Mouse (Mus musculus): ENCODE data around the gene B4galnt1. TPM values are rescaled to one million over a fixed set of nuclear protein-coding genes. Genes with fewer than 3 reads are reported as not detected.

The B4galnt1 gene
- polyA plus RNA-seq, 1 experiment from 2014 or later: 6.2 TPM

- Histone ChIP-seq H3K9ac (no peak overlapping the region), H3K4me2 (replicated peaks) (no peak overlapping the region), H3K27me3 (no peaks in the 10 kb centered on the region), H3K4me3 (no peak overlapping the region), H3K36me3 (no peaks in the 10 kb centered on the region), H3K27ac (no peak overlapping the region), H3K4me1 (no peaks in the 10 kb centered on the region), H3K9me3 (no peaks in the 10 kb centered on the region)
- no peak for ATAC-seq (ENCODE audit: insufficient number of reproducible peaks, insufficient read depth, low FRiP score, low TSS enrichment)
These were observed 52.2 kb downstream of the B4galnt1 start for GRCm38 (mm10) chr10:127217177-127217576.

DNA sequence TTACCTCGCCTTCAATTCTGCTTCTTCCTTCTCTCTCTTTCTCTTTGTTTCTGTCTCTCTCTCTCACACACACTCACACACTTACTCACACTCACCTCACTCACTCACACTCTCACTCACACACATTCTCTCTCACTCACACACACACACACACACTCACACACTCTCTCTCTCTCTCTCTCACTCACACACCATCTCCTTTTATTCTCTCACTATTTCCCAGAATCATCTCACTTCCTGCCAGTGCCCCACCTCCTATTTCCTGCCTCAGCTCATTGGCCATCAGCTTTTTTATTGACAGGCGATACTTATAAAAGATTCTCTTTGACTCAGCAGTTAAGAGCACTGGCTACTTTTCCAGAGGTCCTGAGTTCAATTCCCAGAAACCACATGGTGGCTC is 53.3 kb downstream of the B4galnt1 start:
- Histone ChIP-seq H3K27ac (no peak overlapping the region), H3K36me3 (no peaks in the 10 kb centered on the region), H3K4me1 (no peaks in the 10 kb centered on the region), H3K9ac (no peak overlapping the region), H3K4me2 (replicated peaks) (no peak overlapping the region), H3K9me3 (no peaks in the 10 kb centered on the region), H3K4me3 (no peak overlapping the region), H3K27me3 (no peaks in the 10 kb centered on the region)
- WGBS: 86% methylated on average over 2 of the region's 2 CpGs
- no peak for ATAC-seq (ENCODE audit: insufficient number of reproducible peaks, insufficient read depth, low FRiP score, low TSS enrichment)

Other genes with a start within 250 kb of the B4galnt1 start
- 85.1 and 91.0 TPM in 2 replicates for gene Ctdsp2, start 186.5 kb upstream of the B4galnt1 start, polyA plus RNA-seq (2016; fragmentation: Nextera tagmentation; extraction: Ambion mirVana)
- gene Avil, start 164.5 kb upstream of the B4galnt1 start, polyA plus RNA-seq (2016; fragmentation: Nextera tagmentation; extraction: Ambion mirVana): 3.3 and 3.9 TPM in 2 replicates
- gene Tsfm, start 134.4 kb upstream of the B4galnt1 start, polyA plus RNA-seq (2016; fragmentation: Nextera tagmentation; extraction: Ambion mirVana): 76.5 and 84.1 TPM in 2 replicates
- gene Mettl1, start 123.8 kb upstream of the B4galnt1 start, polyA plus RNA-seq (2016; fragmentation: Nextera tagmentation; extraction: Ambion mirVana): 51.6 and 53.1 TPM in 2 replicates
- 0.45 and 0.61 TPM in 2 replicates for gene Eef1akmt3, start 123.7 kb upstream of the B4galnt1 start, polyA plus RNA-seq (2016; fragmentation: Nextera tagmentation; extraction: Ambion mirVana)
- gene Cyp27b1, start 117.0 kb upstream of the B4galnt1 start, polyA plus RNA-seq (2016; fragmentation: Nextera tagmentation; extraction: Ambion mirVana): 0.09 and 0.10 TPM in 2 replicates
- 2.2 and 2.4 TPM in 2 replicates for gene March9, start 105.0 kb upstream of the B4galnt1 start, polyA plus RNA-seq (2016; fragmentation: Nextera tagmentation; extraction: Ambion mirVana)
- 2,215 and 2,234 TPM in 2 replicates for gene Cdk4, start 101.7 kb upstream of the B4galnt1 start, polyA plus RNA-seq (2016; fragmentation: Nextera tagmentation; extraction: Ambion mirVana)
- 167 and 170 TPM in 2 replicates for gene Tspan31, start 95.0 kb upstream of the B4galnt1 start, polyA plus RNA-seq (2016; fragmentation: Nextera tagmentation; extraction: Ambion mirVana)
- gene Agap2, start 89.9 kb upstream of the B4galnt1 start, polyA plus RNA-seq (2016; fragmentation: Nextera tagmentation; extraction: Ambion mirVana): 0.32 and 0.82 TPM in 2 replicates
- gene Os9, start 44.1 kb upstream of the B4galnt1 start, polyA plus RNA-seq (2016; fragmentation: Nextera tagmentation; extraction: Ambion mirVana): 72.9 and 75.7 TPM in 2 replicates
- 1.9 and 3.0 TPM in 2 replicates for gene Slc26a10, start 15.4 kb downstream of the B4galnt1 start, polyA plus RNA-seq (2016; fragmentation: Nextera tagmentation; extraction: Ambion mirVana)
- 85.0 and 96.5 TPM in 2 replicates for gene Arhgef25, start 24.9 kb downstream of the B4galnt1 start, polyA plus RNA-seq (2016; fragmentation: Nextera tagmentation; extraction: Ambion mirVana)
- gene Dtx3, start 30.5 kb downstream of the B4galnt1 start, polyA plus RNA-seq (2016; fragmentation: Nextera tagmentation; extraction: Ambion mirVana): 172 and 173 TPM in 2 replicates
- gene Pip4k2c, start 46.4 kb downstream of the B4galnt1 start, polyA plus RNA-seq (2016; fragmentation: Nextera tagmentation; extraction: Ambion mirVana): 29.0 and 30.5 TPM in 2 replicates
- gene Kif5a, start 98.1 kb downstream of the B4galnt1 start, polyA plus RNA-seq (2016; fragmentation: Nextera tagmentation; extraction: Ambion mirVana): 13.5 and 16.8 TPM in 2 replicates
- 199 and 213 TPM in 2 replicates for gene Dctn2, start 101.1 kb downstream of the B4galnt1 start, polyA plus RNA-seq (2016; fragmentation: Nextera tagmentation; extraction: Ambion mirVana)
- gene Mbd6, start 123.8 kb downstream of the B4galnt1 start, polyA plus RNA-seq (2016; fragmentation: Nextera tagmentation; extraction: Ambion mirVana): 17.2 and 23.3 TPM in 2 replicates
- 138 and 142 TPM in 2 replicates for gene Mars, start 146.6 kb downstream of the B4galnt1 start, polyA plus RNA-seq (2016; fragmentation: Nextera tagmentation; extraction: Ambion mirVana)
- gene Arhgap9, start 156.7 kb downstream of the B4galnt1 start, polyA plus RNA-seq (2016; fragmentation: Nextera tagmentation; extraction: Ambion mirVana): 1.8 and 2.6 TPM in 2 replicates
- 15.5 and 16.4 TPM in 2 replicates for gene Gli1, start 176.7 kb downstream of the B4galnt1 start, polyA plus RNA-seq (2016; fragmentation: Nextera tagmentation; extraction: Ambion mirVana)
- gene Inhbe, start 189.2 kb downstream of the B4galnt1 start, polyA plus RNA-seq (2016; fragmentation: Nextera tagmentation; extraction: Ambion mirVana): 0.03 TPM in 1 of 2 replicates, not detected in the other
- gene Inhbc, start 205.2 kb downstream of the B4galnt1 start, polyA plus RNA-seq (2016; fragmentation: Nextera tagmentation; extraction: Ambion mirVana): 0.09 TPM in 1 of 2 replicates, not detected in the other
- 44.9 and 53.0 TPM in 2 replicates for gene R3hdm2, start 215.1 kb downstream of the B4galnt1 start, polyA plus RNA-seq (2016; fragmentation: Nextera tagmentation; extraction: Ambion mirVana)